Mouse (Mus musculus): ENCODE results near the gene Pprc1.

- no peak for TF ChIP-seq CTCF (conservative IDR thresholded peaks at IDR 0.05; ENCODE audit: low read length)
- TF ChIP-seq POU5F1 (IDR thresholded peaks at IDR 0.05; ENCODE audit: borderline replicate concordance, low read length), result no peak
These were observed 3.3 kb upstream of the Pprc1 start for GRCm38 (mm10) chr19:46041299-46041932.

Data from E14TG2a.4 (cell line).